Mouse (Mus musculus) R1 (cell line): ENCODE results near the gene Dok3.

Source experiments
- DNase-seq: peaks from one replicate; pipeline ENCODE4 v3.0.0-alpha.2; 2018; ENCODE audit warnings: low read depth, low spot score

Dok3 gene

DNA sequence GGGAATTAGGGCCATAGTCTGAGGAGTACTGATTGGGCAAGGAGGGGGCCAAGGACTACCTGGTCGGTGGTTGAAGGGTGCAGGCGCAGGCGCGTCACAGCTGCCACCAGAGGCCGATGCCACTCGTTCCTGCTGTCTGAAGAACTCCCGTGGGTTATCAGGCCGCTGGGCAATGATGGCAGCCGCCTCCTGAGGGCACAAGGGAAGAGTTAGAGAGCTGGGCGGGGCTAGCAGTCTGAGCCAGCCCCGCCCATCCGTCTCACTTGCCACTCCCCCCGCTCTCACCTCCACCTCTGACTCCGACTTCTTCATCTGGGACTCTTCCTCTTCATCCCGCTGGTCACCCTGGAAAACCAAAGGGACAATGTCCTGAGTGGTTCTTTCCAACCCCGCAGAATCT is 51.6 kb downstream of the Dok3 start:
- peak; percentile 53 for DNase-seq

DNA sequence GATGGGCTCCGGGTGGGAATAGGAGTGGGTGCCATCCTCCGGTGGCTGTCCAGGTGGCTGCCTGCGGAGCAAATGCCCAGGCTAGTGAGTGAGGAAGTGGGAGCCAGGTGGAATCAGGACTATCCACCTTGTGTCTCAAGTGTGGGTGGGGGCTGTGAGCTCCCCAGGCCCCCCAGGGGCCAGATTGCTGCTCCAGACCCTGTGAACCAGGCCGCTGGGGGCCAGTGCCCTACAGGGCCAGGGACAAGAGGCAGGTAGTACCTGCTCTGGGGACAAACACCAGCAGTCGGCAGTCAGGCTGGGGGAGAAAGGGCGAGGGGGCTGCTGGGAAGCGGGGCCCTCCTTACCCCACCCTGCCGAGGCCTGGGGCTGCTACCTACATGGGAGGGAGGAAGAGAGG is 52.8 kb downstream of the Dok3 start:
- no peak for DNase-seq

DNA sequence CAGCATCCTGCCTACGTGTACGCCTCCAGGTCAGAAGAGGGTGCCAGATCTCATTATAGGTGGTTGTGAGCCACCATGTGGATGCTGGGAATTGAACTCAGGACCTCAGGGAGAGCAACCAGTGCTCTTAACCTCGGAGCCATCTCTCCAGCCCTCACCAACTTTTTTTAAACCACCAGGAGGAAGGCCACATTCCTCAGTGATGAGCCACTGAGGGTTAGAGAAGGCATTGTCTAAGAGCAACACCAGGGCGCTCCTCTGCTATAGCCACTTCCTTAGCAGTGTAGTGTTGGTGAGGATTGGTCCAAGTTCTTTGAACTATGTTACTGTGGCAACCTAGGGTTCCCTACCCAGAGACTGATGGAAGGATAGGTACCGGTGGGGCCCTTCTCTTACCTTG is 53.3 kb downstream of the Dok3 start:
- DNase-seq: no peak

DNA sequence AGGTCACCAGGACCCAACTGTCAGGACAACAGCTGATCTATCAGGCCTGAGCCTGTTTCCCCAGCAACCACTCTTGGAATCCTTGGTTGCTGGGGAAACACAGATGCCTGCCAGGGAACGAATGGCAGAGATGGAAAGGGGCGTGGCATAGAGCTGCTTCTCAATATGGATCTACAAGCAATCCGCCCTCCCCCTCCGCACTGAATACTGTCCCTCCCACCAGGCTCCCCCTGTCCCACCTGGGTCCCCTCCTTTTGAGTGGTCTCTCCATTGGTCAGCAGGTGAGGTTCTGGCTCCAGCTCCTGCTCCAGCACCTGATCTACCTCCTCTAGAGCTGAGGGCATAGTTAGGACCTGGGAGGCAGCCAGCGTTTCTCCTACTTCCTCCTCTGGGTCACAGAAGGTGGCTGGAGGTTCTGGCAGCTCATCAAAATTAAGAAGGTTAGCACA is 54.5 kb downstream of the Dok3 start:
- DNase-seq: peak; percentile 79

DNA sequence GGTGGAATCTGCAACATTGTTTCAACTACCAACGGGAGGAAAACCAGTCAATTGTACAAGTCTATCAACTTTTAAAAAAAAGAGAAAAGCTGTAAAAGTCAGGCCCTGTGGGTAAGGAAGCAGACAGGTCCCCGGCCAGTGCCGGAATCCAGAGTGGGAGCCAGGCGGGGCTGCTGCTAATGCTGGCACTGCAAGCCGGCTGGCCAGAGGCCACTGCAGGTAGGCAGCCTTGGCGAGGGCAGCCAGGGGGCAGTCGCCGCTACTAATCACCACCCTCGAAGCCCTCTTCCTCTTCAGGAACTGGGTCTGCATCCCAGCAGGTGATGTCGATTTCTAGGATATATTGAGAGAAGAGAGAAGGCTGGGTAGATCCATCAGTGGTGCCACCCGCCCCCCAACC is 55.1 kb downstream of the Dok3 start:
- DNase-seq: no peak
